Mouse (Mus musculus): ENCODE data around the gene 4933430I17Rik. TPM values are rescaled to one million over a fixed set of nuclear protein-coding genes. Genes with fewer than 3 reads are reported as not detected.

Gene 4933430I17Rik
- polyA plus RNA-seq, 1 experiment: 0.17 TPM

- H3K27ac ChIP-seq (ENCODE audit: insufficient read depth, low read depth, low read length): no peak overlapping the region
Measured at GRCm38 (mm10) chr4:62484928-62485327, 40.2 kb upstream of the 4933430I17Rik start.

GRCm38 (mm10) chr4:62485450-62486161 is 39.6 kb upstream of the 4933430I17Rik start:
- Histone ChIP-seq H3K27ac (ENCODE audit: insufficient read depth, low read depth, low read length) (no peak overlapping the region), H3K27me3 (replicated peaks; ENCODE audit: control insufficient read depth, insufficient read depth, low read length) (no peaks in the 10 kb centered on the region), H3K36me3 (ENCODE audit: control insufficient read depth, insufficient read depth, low read length) (no peaks in the 10 kb centered on the region; the same call in 1 of the 2 replicates), H3K4me1 (ENCODE audit: control insufficient read depth, insufficient read depth, low read length) (0 out of 2 replicates have a peak, but pooled peaks cover 2% of the 10 kb centered on the region), H3K4me3 (ENCODE audit: insufficient read depth, low read depth, low read length) (no peak overlapping the region)
- 74% methylated on average over 8 of the region's 8 CpGs for WGBS
- TF ChIP-seq CTCF (conservative IDR thresholded peaks at IDR 0.05; ENCODE audit: insufficient read depth, insufficient read length, low read depth, low read length): no peak
- TF ChIP-seq POLR2A (IDR thresholded peaks at IDR 0.05; ENCODE audit: low read depth, low read length): no peak
- no peak for DNase-seq

More at GRCm38 (mm10) chr4:62484928-62485327, 40.2 kb upstream of the 4933430I17Rik start:
- TF ChIP-seq CTCF (conservative IDR thresholded peaks at IDR 0.05; ENCODE audit: insufficient read depth, insufficient read length, low read depth, low read length) (no peak), POLR2A (IDR thresholded peaks at IDR 0.05; ENCODE audit: low read depth, low read length) (no peak)
- no peaks in the 10 kb centered on the region; the same call in 1 of the 2 replicates for H3K36me3 ChIP-seq (ENCODE audit: control insufficient read depth, insufficient read depth, low read length)
- no peak for DNase-seq
- 81% methylated on average over 3 of the region's 3 CpGs for WGBS
- H3K27me3 ChIP-seq (replicated peaks; ENCODE audit: control insufficient read depth, insufficient read depth, low read length): no peaks in the 10 kb centered on the region
- H3K4me3 ChIP-seq (ENCODE audit: insufficient read depth, low read depth, low read length): no peak overlapping the region
- 0 out of 2 replicates have a peak, but pooled peaks cover 4% of the 10 kb centered on the region for H3K4me1 ChIP-seq (ENCODE audit: control insufficient read depth, insufficient read depth, low read length)

GRCm38 (mm10) chr4:62486162-62486696 is 38.9 kb upstream of the 4933430I17Rik start:
- no peak overlapping the region for H3K4me3 ChIP-seq (ENCODE audit: insufficient read depth, low read depth, low read length)
- TF ChIP-seq POLR2A (IDR thresholded peaks at IDR 0.05; ENCODE audit: low read depth, low read length): no peak
- TF ChIP-seq CTCF (conservative IDR thresholded peaks at IDR 0.05; ENCODE audit: insufficient read depth, insufficient read length, low read depth, low read length): no peak
- no peaks in the 10 kb centered on the region for H3K4me1 ChIP-seq (ENCODE audit: control insufficient read depth, insufficient read depth, low read length)
- WGBS: 89% methylated on average over 15 of the region's 15 CpGs
- H3K27me3 ChIP-seq (replicated peaks; ENCODE audit: control insufficient read depth, insufficient read depth, low read length): no peaks in the 10 kb centered on the region
- no peak for DNase-seq
- H3K36me3 ChIP-seq (ENCODE audit: control insufficient read depth, insufficient read depth, low read length): no peaks in the 10 kb centered on the region; the same call in 1 of the 2 replicates
- H3K27ac ChIP-seq (ENCODE audit: insufficient read depth, low read depth, low read length): no peak overlapping the region

- Histone ChIP-seq H3K27ac (ENCODE audit: insufficient read depth, low read depth, low read length) (no peak overlapping the region), H3K4me3 (ENCODE audit: insufficient read depth, low read depth, low read length) (no peak overlapping the region), H3K36me3 (ENCODE audit: control insufficient read depth, insufficient read depth, low read length) (no peaks in the 10 kb centered on the region; the same call in 1 of the 2 replicates), H3K4me1 (ENCODE audit: control insufficient read depth, insufficient read depth, low read length) (no peaks in the 10 kb centered on the region), H3K27me3 (replicated peaks; ENCODE audit: control insufficient read depth, insufficient read depth, low read length) (no peaks in the 10 kb centered on the region)
- 88% methylated on average over 5 of the region's 5 CpGs for WGBS
- TF ChIP-seq CTCF (conservative IDR thresholded peaks at IDR 0.05; ENCODE audit: insufficient read depth, insufficient read length, low read depth, low read length) (no peak), POLR2A (IDR thresholded peaks at IDR 0.05; ENCODE audit: low read depth, low read length) (no peak)
- DNase-seq: no peak
Measured at GRCm38 (mm10) chr4:62487172-62487571, 38.0 kb upstream of the 4933430I17Rik start.

- WGBS: 66% methylated on average over 2 of the region's 2 CpGs
- no peak for DNase-seq
- TF ChIP-seq POLR2A (IDR thresholded peaks at IDR 0.05; ENCODE audit: low read depth, low read length) (no peak), CTCF (conservative IDR thresholded peaks at IDR 0.05; ENCODE audit: insufficient read depth, insufficient read length, low read depth, low read length) (no peak)
- Histone ChIP-seq H3K27ac (ENCODE audit: insufficient read depth, low read depth, low read length) (no peak overlapping the region), H3K4me1 (ENCODE audit: control insufficient read depth, insufficient read depth, low read length) (no peaks in the 10 kb centered on the region), H3K36me3 (ENCODE audit: control insufficient read depth, insufficient read depth, low read length) (no peaks in the 10 kb centered on the region; the same call in 1 of the 2 replicates), H3K27me3 (replicated peaks; ENCODE audit: control insufficient read depth, insufficient read depth, low read length) (no peaks in the 10 kb centered on the region), H3K4me3 (ENCODE audit: insufficient read depth, low read depth, low read length) (no peak overlapping the region)
Measured at GRCm38 (mm10) chr4:62487914-62488313, 37.3 kb upstream of the 4933430I17Rik start.

GRCm38 (mm10) chr4:62492682-62493081 is 32.5 kb upstream of the 4933430I17Rik start:
- 80% methylated on average over 2 of the region's 2 CpGs for WGBS
- no peak overlapping the region for H3K27ac ChIP-seq (ENCODE audit: insufficient read depth, low read depth, low read length)
- no peak for DNase-seq
- no peaks in the 10 kb centered on the region for H3K36me3 ChIP-seq (ENCODE audit: control insufficient read depth, insufficient read depth, low read length)
- H3K4me3 ChIP-seq (ENCODE audit: insufficient read depth, low read depth, low read length): no peak overlapping the region
- H3K4me1 ChIP-seq (ENCODE audit: control insufficient read depth, insufficient read depth, low read length): peaks cover 7% of the 10 kb centered on the region; the same call in 1 of the 2 replicates
- H3K27me3 ChIP-seq (replicated peaks; ENCODE audit: control insufficient read depth, insufficient read depth, low read length): no peaks in the 10 kb centered on the region
- TF ChIP-seq CTCF (conservative IDR thresholded peaks at IDR 0.05; ENCODE audit: insufficient read depth, insufficient read length, low read depth, low read length) (no peak), POLR2A (IDR thresholded peaks at IDR 0.05; ENCODE audit: low read depth, low read length) (no peak)

- 70% methylated on average over 9 of the region's 9 CpGs for WGBS
- H3K27ac ChIP-seq (ENCODE audit: insufficient read depth, low read depth, low read length): no peak overlapping the region
Measured at GRCm38 (mm10) chr4:62494230-62494629, 30.9 kb upstream of the 4933430I17Rik start.

More at GRCm38 (mm10) chr4:62494230-62494629, 30.9 kb upstream of the 4933430I17Rik start:
- H3K36me3 ChIP-seq (ENCODE audit: control insufficient read depth, insufficient read depth, low read length): no peaks in the 10 kb centered on the region
- no peaks in the 10 kb centered on the region for H3K27me3 ChIP-seq (replicated peaks; ENCODE audit: control insufficient read depth, insufficient read depth, low read length)
- no peak overlapping the region for H3K4me3 ChIP-seq (ENCODE audit: insufficient read depth, low read depth, low read length)
- DNase-seq: no peak
- TF ChIP-seq CTCF (conservative IDR thresholded peaks at IDR 0.05; ENCODE audit: insufficient read depth, insufficient read length, low read depth, low read length): no peak
- no peak for TF ChIP-seq POLR2A (IDR thresholded peaks at IDR 0.05; ENCODE audit: low read depth, low read length)
- H3K4me1 ChIP-seq (ENCODE audit: control insufficient read depth, insufficient read depth, low read length): peaks cover 7% of the 10 kb centered on the region; the same call in 1 of the 2 replicates
